Mouse (Mus musculus) myocyte (in vitro differentiated cells): ENCODE data around the gene Klc2. TPM values are rescaled to one million over a fixed set of nuclear protein-coding genes. Genes with fewer than 3 reads are reported as not detected.
A peak's percentile ranks its signal among the peaks of the same experiment; 100 is the strongest.

Source experiments
- H3K27me3 ChIP-seq: one replicate; pipeline ENCODE4 v1.6.1; 2011; ENCODE audit not compliant: control insufficient read depth, insufficient read depth, insufficient read length
- H3K36me3 ChIP-seq: one replicate; pipeline ENCODE4 v1.6.1; 2011; ENCODE audit not compliant: control insufficient read depth, insufficient read depth
- H3K4me2 ChIP-seq: one replicate; pipeline ENCODE4 v1.6.1; 2011; ENCODE audit warnings: low read depth, control low read depth
- H3K4me3 ChIP-seq: one replicate; pipeline ENCODE4 v1.5.1; 2011; ENCODE audit warnings: mild to moderate bottlenecking, control low read depth, moderate library complexity
- H3K79me2 ChIP-seq: one replicate; pipeline ENCODE4 v1.6.1; 2011; ENCODE audit not compliant: control insufficient read depth, insufficient read depth
- H3ac ChIP-seq: one replicate; pipeline ENCODE4 v1.6.1; 2011; ENCODE audit not compliant: control insufficient read depth, insufficient read length
- CEBPB ChIP-seq: IDR thresholded peaks from 2 replicates; pipeline ENCODE4 v1.6.1; 2011; ENCODE audit warnings: mild to moderate bottlenecking, moderate library complexity; ENCODE audit not compliant: poor library complexity, insufficient read depth, severe bottlenecking
- E2F4 ChIP-seq: IDR thresholded peaks from one replicate; pipeline ENCODE4 v1.6.1; 2011; ENCODE audit warnings: mild to moderate bottlenecking, control low read depth, moderate library complexity; ENCODE audit not compliant: insufficient read depth
- MAX ChIP-seq: IDR thresholded peaks from one replicate; pipeline ENCODE4 v1.6.1; 2011; ENCODE audit warnings: low read depth, mild to moderate bottlenecking, control low read depth
- MYOD1 ChIP-seq, 3 experiments: IDR thresholded peaks; one replicate each; pipeline ENCODE4 v1.6.1; 2011; ENCODE audit warnings: control low read depth in 2 of 3, low read depth in 2 of 3, mild to moderate bottlenecking in 2 of 3, moderate library complexity in 1 of 3; ENCODE audit not compliant: insufficient read length in 2 of 3, control insufficient read depth in 1 of 3
- MYOG ChIP-seq, 3 experiments: IDR thresholded peaks; one replicate each; pipeline ENCODE4 v1.6.1; 2011; ENCODE audit warnings: control low read depth in 2 of 3, low read depth in 2 of 3, mild to moderate bottlenecking in 2 of 3; ENCODE audit not compliant: insufficient read length in 2 of 3, control insufficient read depth in 1 of 3, insufficient read depth in 1 of 3
- POLR2A ChIP-seq: IDR thresholded peaks from one replicate; pipeline ENCODE4 v1.6.1; 2011; ENCODE audit warnings: low read depth, mild to moderate bottlenecking, control low read depth, moderate library complexity; ENCODE audit not compliant: insufficient read length
- POLR2AphosphoS2 ChIP-seq: IDR thresholded peaks from one replicate; pipeline ENCODE4 v1.6.1; 2011; ENCODE audit warnings: low read depth, control low read depth; ENCODE audit not compliant: insufficient read length
- REST ChIP-seq: IDR thresholded peaks from one replicate; pipeline ENCODE4 v1.6.1; 2011; ENCODE audit warnings: mild to moderate bottlenecking, control low read depth, moderate library complexity; ENCODE audit not compliant: insufficient read depth, insufficient read length
- SRF ChIP-seq: IDR thresholded peaks from one replicate; pipeline ENCODE4 v1.6.1; 2011; ENCODE audit warnings: low read depth; ENCODE audit not compliant: control insufficient read depth, insufficient read length
- TCF12 ChIP-seq: IDR thresholded peaks from one replicate; pipeline ENCODE4 v1.6.1; 2011; ENCODE audit warnings: mild to moderate bottlenecking, control low read depth; ENCODE audit not compliant: poor library complexity, insufficient read depth, severe bottlenecking
- TCF3 ChIP-seq: IDR thresholded peaks from one replicate; pipeline ENCODE4 v1.6.1; 2011; ENCODE audit warnings: low read depth, control low read depth; ENCODE audit not compliant: insufficient read length
- USF1 ChIP-seq: IDR thresholded peaks from one replicate; pipeline ENCODE4 v1.6.1; 2011; ENCODE audit warnings: low read depth, mild to moderate bottlenecking, control low read depth, moderate library complexity
- polyA plus RNA-seq: library from polyadenylated mRNA; unstranded; fragments of >200 nt; fragmentation: generic; extraction: Trizol; gene quantifications from one replicate; pipeline ENCODE4 v1.2.1, GENCODE M21; 2012; ENCODE audit warnings: missing spikeins

Gene Klc2
- polyA plus RNA-seq, 1 experiment, result 56.7 TPM

- H3K4me3 ChIP-seq, result peak overlapping the region; percentile 86
- peaks cover 21% of the 10 kb centered on the region for H3K36me3 ChIP-seq
- H3K4me2 ChIP-seq, result peak overlapping the region; percentile 90
- peaks cover 16% of the 10 kb centered on the region for H3K79me2 ChIP-seq
- H3ac ChIP-seq, result peak overlapping the region; percentile 22
- TF ChIP-seq USF1 (no peak), MAX (no peak)
- no peaks in the 10 kb centered on the region for H3K27me3 ChIP-seq
Observed at GRCm38 (mm10) chr19:5106074-5106473, 12.3 kb downstream of the Klc2 start.

- TF ChIP-seq REST, result no peak
- TF ChIP-seq POLR2A, result peak; percentile 42
- TF ChIP-seq USF1, result no peak
- peak; percentile 75 for TF ChIP-seq POLR2AphosphoS2
- Histone ChIP-seq H3K27me3 (no peaks in the 10 kb centered on the region), H3ac (no peak within 1 kb of the TSS), H3K79me2 (no peaks in the 10 kb centered on the region), H3K4me3 (no peak within 1 kb of the TSS), H3K4me2 (peak within 1 kb of the TSS; percentile 71), H3K36me3 (peaks cover 13% of the 10 kb centered on the region)
Observed at GRCm38 (mm10) chr19:5098363-5099143, 19.8 kb downstream of the Klc2 start, which contains the start of gene Cnih2. Cnih2 (minus strand) TSS chr19:5098521.

GRCm38 (mm10) chr19:5097521-5098362 is 20.6 kb downstream of the Klc2 start:
- H3K4me3 ChIP-seq, result no peak overlapping the region
- H3K4me2 ChIP-seq, result peak overlapping the region; percentile 71
- H3K79me2 ChIP-seq, result no peaks in the 10 kb centered on the region
- TF ChIP-seq TCF12 (no peak), POLR2AphosphoS2 (no peak), CEBPB (no peak), MYOG (IDR thresholded peaks at IDR 0.05; ENCODE audit: control insufficient read depth in 1 of 3, insufficient read depth in 1 of 3, insufficient read length in 2 of 3, low read depth in 2 of 3) (no peak)
- H3K27me3 ChIP-seq, result no peaks in the 10 kb centered on the region
- peaks cover 9% of the 10 kb centered on the region for H3K36me3 ChIP-seq
- H3ac ChIP-seq, result no peak overlapping the region

- TF ChIP-seq SRF (no peak), MYOD1 (IDR thresholded peaks at IDR 0.05; ENCODE audit: control insufficient read depth in 1 of 3, insufficient read length in 2 of 3, low read depth in 2 of 3) (peak in 1 of 3 experiments; percentile 44), REST (no peak), MYOG (IDR thresholded peaks at IDR 0.05; ENCODE audit: control insufficient read depth in 1 of 3, insufficient read depth in 1 of 3, insufficient read length in 2 of 3, low read depth in 2 of 3) (no peak), POLR2AphosphoS2 (peak; percentile 68)
- no peak overlapping the region for H3ac ChIP-seq
- H3K79me2 ChIP-seq, result no peaks in the 10 kb centered on the region
- H3K4me3 ChIP-seq, result no peak overlapping the region
- no peak overlapping the region for H3K4me2 ChIP-seq
- no peaks in the 10 kb centered on the region for H3K27me3 ChIP-seq
- peaks cover 2% of the 10 kb centered on the region for H3K36me3 ChIP-seq
Observed at GRCm38 (mm10) chr19:5095887-5096474, 22.4 kb downstream of the Klc2 start.

GRCm38 (mm10) chr19:5094746-5095417 is 23.5 kb downstream of the Klc2 start:
- Histone ChIP-seq H3K27me3 (no peaks in the 10 kb centered on the region), H3K79me2 (no peaks in the 10 kb centered on the region), H3K4me3 (no peak overlapping the region), H3K4me2 (no peak overlapping the region), H3ac (no peak overlapping the region), H3K36me3 (no peaks in the 10 kb centered on the region)
- TF ChIP-seq TCF12 (no peak), POLR2AphosphoS2 (peak; percentile 4), CEBPB (no peak), MAX (no peak), TCF3 (no peak), E2F4 (no peak), MYOG (IDR thresholded peaks at IDR 0.05; ENCODE audit: control insufficient read depth in 1 of 3, insufficient read depth in 1 of 3, insufficient read length in 2 of 3, low read depth in 2 of 3) (no peak)
